In the genomic region with DNA sequence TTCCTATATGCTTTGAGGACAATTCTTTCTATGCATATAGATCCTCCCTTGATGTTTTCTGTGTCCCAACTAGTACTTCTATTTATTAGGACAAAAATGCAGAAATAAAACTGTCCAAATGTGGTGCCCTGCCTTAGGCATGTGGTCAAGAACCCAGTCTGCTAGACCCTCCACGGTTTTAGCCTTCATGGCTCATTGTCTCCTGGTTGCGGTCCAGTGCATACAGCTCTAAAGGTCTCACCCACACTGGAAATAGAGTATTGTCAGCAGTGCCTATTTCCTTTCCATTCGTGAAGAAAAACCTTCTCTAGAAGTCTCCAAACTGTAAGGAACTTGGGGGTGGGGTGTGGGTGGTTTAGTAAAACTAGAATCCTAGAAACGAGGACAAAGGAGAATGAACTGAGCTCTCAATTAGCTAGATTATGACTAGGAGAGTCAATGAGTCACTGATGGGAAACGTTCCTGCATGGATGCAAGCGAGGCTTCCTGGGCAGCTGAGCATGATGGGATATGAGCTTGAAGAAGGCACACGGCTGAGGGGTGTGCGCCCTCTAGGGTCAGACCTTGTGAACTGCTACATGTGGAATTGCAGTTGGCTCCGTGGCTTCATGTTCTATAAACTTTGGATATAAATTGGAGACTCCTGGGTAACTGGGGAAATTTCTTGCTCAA, we compare ENCODE assay signal across 8 mouse cellular contexts. TPM values are rescaled to one million over a fixed set of nuclear protein-coding genes. Genes with fewer than 3 reads are reported as not detected.
DNase-seq lines count a peak whose midpoint lies in the region; ATAC-seq and TF ChIP-seq lines count a peak whose summit lies in the region.

No protein-coding gene starts in this region.

- TF ChIP-seq RAD21 in MEL (IDR thresholded peaks at IDR 0.05; ENCODE audit: low read depth, low read length), result peak; percentile 83

- no peaks in the 10 kb centered on the region for H3K27me3 ChIP-seq in C2C12 (ENCODE audit: control insufficient read depth, insufficient read depth, insufficient read length)
- no peaks in the 10 kb centered on the region for H3K27me3 ChIP-seq in MEL (ENCODE audit: control insufficient read depth in 1 of 2, insufficient read depth in 2 of 2, low read length in 2 of 2)
- H3K27me3 ChIP-seq in cerebellum, adult 2 months (ENCODE audit: control insufficient read depth, insufficient read depth, low read length), result no peaks in the 10 kb centered on the region
- no peaks in the 10 kb centered on the region for H3K27me3 ChIP-seq in liver, embryonic 15.5 days

- H3K79me3 ChIP-seq in C2C12 (ENCODE audit: low read depth), result no peaks in the 10 kb centered on the region

- peak in 1 of 2 experiments; percentile 63; a peak in 2 of 4 replicates for TF ChIP-seq POLR2A in MEL (IDR thresholded peaks at IDR 0.05; ENCODE audit: control insufficient read depth in 1 of 2, insufficient read depth in 1 of 2, low read depth in 1 of 2, low read length in 2 of 2, poor library complexity in 1 of 2)
- no peak for TF ChIP-seq POLR2A in cerebellum, adult 2 months (IDR thresholded peaks at IDR 0.05; ENCODE audit: borderline replicate concordance, insufficient read depth, low read length)

- ATAC-seq in liver, embryonic 15.5 days (ENCODE audit: insufficient read depth), result no peak

- H3K9ac ChIP-seq in MEL (ENCODE audit: control insufficient read depth, low read depth, low read length, poor library complexity, severe bottlenecking), result peak overlapping the region; percentile 35
- H3K9ac ChIP-seq in liver, embryonic 15.5 days, result no peak overlapping the region

- 30% methylated on average over 9 of the region's 9 CpGs for WGBS in cerebellum, adult 2 months
- 34% methylated on average over 9 of the region's 9 CpGs for WGBS in liver, embryonic 15.5 days (ENCODE audit: insufficient replicate concordance)

- peak; percentile 89 for DNase-seq in MEL (ENCODE audit: low read depth, low spot score)
- peak; percentile 26 for DNase-seq in cerebellum, adult 2 months
- DNase-seq in frontal cortex, postnatal 36 days (ENCODE audit: low spot score in 2 of 2), result peak; percentile 58 to 77
- DNase-seq in kidney, postnatal 25 days, result peak; percentile 44 to 59
- DNase-seq in ovary, postnatal 14 days (ENCODE audit: low spot score), result peak; percentile 32
- no peak for DNase-seq in natural killer cell, adult 2 months (ENCODE audit: low spot score in 2 of 2)

- H3K79me2 ChIP-seq in C2C12 (ENCODE audit: control insufficient read depth, insufficient read depth), result no peaks in the 10 kb centered on the region
- H3K79me2 ChIP-seq in MEL (ENCODE audit: control insufficient read depth, insufficient read depth, low read length, poor library complexity), result no peaks in the 10 kb centered on the region

- H3K36me3 ChIP-seq in C2C12 (ENCODE audit: control insufficient read depth, insufficient read depth), result no peaks in the 10 kb centered on the region
- no peaks in the 10 kb centered on the region; a peak in 1 of 4 replicates for H3K36me3 ChIP-seq in MEL (ENCODE audit: control insufficient read depth in 1 of 2, insufficient read depth in 2 of 2, low read length in 2 of 2)
- peaks cover 14% of the 10 kb centered on the region for H3K36me3 ChIP-seq in liver, embryonic 15.5 days (replicated peaks)

- no peak overlapping the region for H3K27ac ChIP-seq in MEL (ENCODE audit: control insufficient read depth, low read depth, low read length)
- H3K27ac ChIP-seq in cerebellum, adult 2 months (ENCODE audit: insufficient read depth, low read length), result no peak overlapping the region
- H3K27ac ChIP-seq in liver, embryonic 15.5 days (replicated peaks), result no peak overlapping the region

- H3K9me3 ChIP-seq in MEL (replicated peaks; ENCODE audit: insufficient read depth, low read length), result no peaks in the 10 kb centered on the region
- no peaks in the 10 kb centered on the region for H3K9me3 ChIP-seq in liver, embryonic 15.5 days (replicated peaks)

- H3K4me2 ChIP-seq in liver, embryonic 15.5 days, result peak overlapping the region; percentile 17

- TF ChIP-seq CTCF in C2C12 (IDR thresholded peaks at IDR 0.05; ENCODE audit: control insufficient read depth, insufficient read depth, insufficient read length) (peak; percentile 81), MEL (IDR thresholded peaks at IDR 0.05 in 2 of 3, conservative IDR thresholded peaks at IDR 0.05 in 1 of 3; ENCODE audit: control insufficient read depth in 1 of 3, insufficient read depth in 1 of 3, low read depth in 2 of 3, low read length in 3 of 3, poor library complexity in 1 of 3, severe bottlenecking in 1 of 3) (peak; percentile 83 to 95 (median 89))
- peak; percentile 78 for TF ChIP-seq CTCF in cerebellum, adult 2 months (IDR thresholded peaks at IDR 0.05; ENCODE audit: borderline replicate concordance, insufficient read depth, low read depth, low read length)

- TF ChIP-seq EP300 in MEL (IDR thresholded peaks at IDR 0.05; ENCODE audit: low read depth in 1 of 2, low read length in 2 of 2), result no peak

- H3ac ChIP-seq in C2C12 (ENCODE audit: control insufficient read depth, insufficient read length, low read depth), result no peak overlapping the region

- H3K4me1 ChIP-seq in MEL (ENCODE audit: control insufficient read depth in 1 of 2, insufficient read depth in 2 of 2, low read length in 2 of 2), result no peaks in the 10 kb centered on the region
- H3K4me1 ChIP-seq in cerebellum, adult 2 months (ENCODE audit: control insufficient read depth, insufficient read depth, low read length), result no peaks in the 10 kb centered on the region
- no peaks in the 10 kb centered on the region for H3K4me1 ChIP-seq in liver, embryonic 15.5 days (replicated peaks)

- H3K4me3 ChIP-seq in C2C12 (ENCODE audit: insufficient read depth, poor library complexity, severe bottlenecking) (no peak overlapping the region), MEL (ENCODE audit: control insufficient read depth in 1 of 2, insufficient read depth in 1 of 2, low read depth in 2 of 2, low read length in 2 of 2) (peak overlapping the region; percentile 25 to 49; a peak in 2 of 4 replicates)
- no peak overlapping the region for H3K4me3 ChIP-seq in cerebellum, adult 2 months (replicated peaks; ENCODE audit: insufficient read depth, low read depth, low read length)
- no peak overlapping the region for H3K4me3 ChIP-seq in liver, embryonic 15.5 days (replicated peaks)

TF ChIP-seq in C2C12, 6 proteins besides CTCF, POLR2A, EP300 and RAD21:
- TF ChIP-seq MAX (IDR thresholded peaks at IDR 0.05) (peak; percentile 30), USF1 (IDR thresholded peaks at IDR 0.05; ENCODE audit: low read depth) (no peak)

TF ChIP-seq in MEL, 35 proteins besides CTCF, POLR2A, EP300 and RAD21 (continues in another document):
- TF ChIP-seq SIN3A (IDR thresholded peaks at IDR 0.05; ENCODE audit: low read length) (peak; percentile 35; the same call in 1 of the 2 replicates), MAX (IDR thresholded peaks at IDR 0.05; ENCODE audit: low read length) (peak; percentile 70; the same call in 1 of the 2 replicates), ZC3H11A (IDR thresholded peaks at IDR 0.05; ENCODE audit: low read depth, low read length) (peak; percentile 77), TBP (IDR thresholded peaks at IDR 0.05; ENCODE audit: low read depth, low read length) (peak; percentile 64; the same call in 1 of the 2 replicates), ETS1 (IDR thresholded peaks at IDR 0.05; ENCODE audit: low read depth, low read length) (no peak), UBTF (IDR thresholded peaks at IDR 0.05; ENCODE audit: borderline replicate concordance, insufficient read depth, low read depth, low read length) (no peak), USF1 (IDR thresholded peaks at IDR 0.05; ENCODE audit: low read depth, low read length) (no peak), NRF1 (IDR thresholded peaks at IDR 0.05; ENCODE audit: insufficient read depth, low read depth, low read length, poor library complexity, severe bottlenecking) (no peak), MYC (IDR thresholded peaks at IDR 0.05; ENCODE audit: low read depth, low read length) (peak; percentile 83), CHD1 (IDR thresholded peaks at IDR 0.05; ENCODE audit: low read depth, low read length) (no peak), NELFE (IDR thresholded peaks at IDR 0.05; ENCODE audit: low read depth, low read length) (no peak; the same call in 1 of the 2 replicates), MAZ (IDR thresholded peaks at IDR 0.05; ENCODE audit: low read depth, low read length) (no peak), ZMIZ1 (IDR thresholded peaks at IDR 0.05; ENCODE audit: low read depth, low read length) (no peak), ELF1 (IDR thresholded peaks at IDR 0.05; ENCODE audit: low read depth, low read length) (no peak), JUND (IDR thresholded peaks at IDR 0.05; ENCODE audit: low read depth, low read length) (no peak), E2F4 (IDR thresholded peaks at IDR 0.05; ENCODE audit: borderline replicate concordance, low read depth, low read length) (no peak), KAT2A (conservative IDR thresholded peaks at IDR 0.05; ENCODE audit: low read depth, low read length) (no peak), TAL1 (IDR thresholded peaks at IDR 0.05; ENCODE audit: low read length) (no peak), USF2 (IDR thresholded peaks at IDR 0.05; ENCODE audit: borderline replicate concordance in 1 of 2, insufficient read depth in 1 of 2, low read depth in 1 of 2, low read length in 2 of 2) (no peak), ZNF384 (IDR thresholded peaks at IDR 0.05; ENCODE audit: low read depth, low read length) (no peak)

RNA-seq across cellular contexts. Expression of a gene that starts 2.6 kb away (rescaled TPM):
- not detected for polyA plus RNA-seq in C2C12 (2012; fragmentation: generic; extraction: Trizol)
- total RNA-seq in MEL (2012; rRNA removed), result not detected in 2 replicates
- not detected for polyA plus RNA-seq in MEL (2012; ENCODE audit: insufficient read depth in 1 of 2, insufficient read length in 2 of 2, low read depth in 1 of 2, low replicate concordance in 2 of 2, missing spikeins in 1 of 2)
- polyA plus RNA-seq in cerebellum, adult 2 months (2012; rRNA removed), result 1.5 and 2.5 TPM in 2 replicates
- polyA plus RNA-seq in liver, embryonic 15.5 days (2015; fragmentation: Nextera tagmentation; extraction: Ambion mirVana), result 0.40 and 0.51 TPM in 2 replicates

RNA-seq across cellular contexts. Expression of a gene that starts 45.1 kb away (rescaled TPM):
- polyA plus RNA-seq in C2C12 (2012; fragmentation: generic; extraction: Trizol) (3.1 TPM), MEL (2012; ENCODE audit: insufficient read depth in 1 of 2, insufficient read length in 2 of 2, low read depth in 1 of 2, low replicate concordance in 2 of 2, missing spikeins in 1 of 2) (10 to 100 TPM in 1 of 2 experiments, not detected in 1; 24.1 TPM)
- total RNA-seq in MEL (2012; rRNA removed), result 14.4 and 14.8 TPM in 2 replicates
- polyA plus RNA-seq in cerebellum, adult 2 months (2012; rRNA removed), result 14.9 and 19.8 TPM in 2 replicates
- polyA plus RNA-seq in liver, embryonic 15.5 days (2015; fragmentation: Nextera tagmentation; extraction: Ambion mirVana), result 6.1 and 7.8 TPM in 2 replicates

RNA-seq across cellular contexts. Expression of a gene that starts 59.0 kb away (rescaled TPM):
- polyA plus RNA-seq in C2C12 (2012; fragmentation: generic; extraction: Trizol), result not detected
- not detected in 2 replicates for total RNA-seq in MEL (2012; rRNA removed)
- not detected for polyA plus RNA-seq in MEL (2012; ENCODE audit: insufficient read depth in 1 of 2, insufficient read length in 2 of 2, low read depth in 1 of 2, low replicate concordance in 2 of 2, missing spikeins in 1 of 2)
- polyA plus RNA-seq in cerebellum, adult 2 months (2012; rRNA removed), result 32.9 and 37.6 TPM in 2 replicates
- polyA plus RNA-seq in liver, embryonic 15.5 days (2015; fragmentation: Nextera tagmentation; extraction: Ambion mirVana), result 0.03 TPM in 1 of 2 replicates, not detected in the other

Comparison
In these comparisons a context has a peak if more than half of its experiments do, and no peak if none do; other contexts are left out.
1. H3K4me3 ChIP-seq: peak in MEL (2 of 2); none in C2C12 (single experiment), cerebellum, adult 2 months (single experiment) and liver, embryonic 15.5 days (single experiment).
2. DNase-seq: peak in MEL (single experiment), cerebellum, adult 2 months (2 of 2), frontal cortex, postnatal 36 days (2 of 2), kidney, postnatal 25 days (2 of 2) and ovary, postnatal 14 days (single experiment); none in natural killer cell, adult 2 months (0 of 2).
3. RNA of a gene that starts 59.0 kb away (polyA plus RNA-seq): 32.9 to 37.6 TPM in cerebellum, adult 2 months; 0.03 TPM in liver, embryonic 15.5 days, not detected in MEL and not detected in C2C12 (single experiment); every median in the first group is over 10 times any median in the second.
4. Peak in every context shown above with its lines, with median percentiles within 50 percentile points of each other: CTCF ChIP-seq.